Mouse (Mus musculus) C2C12 (cell line): ENCODE data around the gene Pde11a.

ENCODE experiments used
- CEBPB ChIP-seq: IDR thresholded peaks from one replicate; pipeline ENCODE4 v1.6.1; 2011; ENCODE audit warnings: low read depth, mild to moderate bottlenecking, control low read depth, moderate library complexity
- CTCF ChIP-seq: IDR thresholded peaks from one replicate; pipeline ENCODE4 v1.5.1; 2011; ENCODE audit not compliant: control insufficient read depth, insufficient read depth, insufficient read length
- MAX ChIP-seq: IDR thresholded peaks from one replicate; pipeline ENCODE4 v1.6.1; 2011; ENCODE audit warnings: mild to moderate bottlenecking, control low read depth
- MYOD1 ChIP-seq: IDR thresholded peaks from one replicate; pipeline ENCODE4 v1.6.1; 2011; ENCODE audit warnings: low read depth; ENCODE audit not compliant: control insufficient read depth, insufficient read length
- MYOG ChIP-seq: IDR thresholded peaks from one replicate; pipeline ENCODE4 v1.6.1; 2011; ENCODE audit not compliant: control insufficient read depth, insufficient read length; ENCODE audit errors: extremely low read depth
- USF1 ChIP-seq: IDR thresholded peaks from one replicate; pipeline ENCODE4 v1.6.1; 2011; ENCODE audit warnings: low read depth, mild to moderate bottlenecking, control low read depth, moderate library complexity

DNA sequence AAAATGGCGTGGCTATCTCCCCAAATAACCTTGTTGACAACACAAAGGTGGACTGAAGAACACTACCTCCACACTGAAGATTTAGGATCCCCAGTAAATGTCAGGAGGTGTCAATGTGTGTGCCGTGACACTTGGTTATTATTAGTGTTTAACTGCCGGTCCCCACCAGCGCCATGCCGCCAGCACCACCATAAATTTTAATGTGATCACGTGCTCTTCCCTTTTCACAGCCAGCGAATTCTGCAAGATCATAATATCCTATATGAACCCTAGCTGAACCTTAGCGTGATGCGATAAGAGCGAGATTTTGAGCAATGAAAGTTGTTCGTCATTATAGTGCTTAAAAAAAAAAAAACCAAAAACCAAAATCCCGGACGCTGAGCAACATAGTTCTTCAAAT lies 269.3 kb downstream of the Pde11a start:
- TF ChIP-seq CTCF = no peak
- TF ChIP-seq USF1 = no peak
- TF ChIP-seq MAX = no peak
- TF ChIP-seq MYOG = no peak
- no peak for TF ChIP-seq MYOD1
- no peak for TF ChIP-seq CEBPB
